In the genomic region with DNA sequence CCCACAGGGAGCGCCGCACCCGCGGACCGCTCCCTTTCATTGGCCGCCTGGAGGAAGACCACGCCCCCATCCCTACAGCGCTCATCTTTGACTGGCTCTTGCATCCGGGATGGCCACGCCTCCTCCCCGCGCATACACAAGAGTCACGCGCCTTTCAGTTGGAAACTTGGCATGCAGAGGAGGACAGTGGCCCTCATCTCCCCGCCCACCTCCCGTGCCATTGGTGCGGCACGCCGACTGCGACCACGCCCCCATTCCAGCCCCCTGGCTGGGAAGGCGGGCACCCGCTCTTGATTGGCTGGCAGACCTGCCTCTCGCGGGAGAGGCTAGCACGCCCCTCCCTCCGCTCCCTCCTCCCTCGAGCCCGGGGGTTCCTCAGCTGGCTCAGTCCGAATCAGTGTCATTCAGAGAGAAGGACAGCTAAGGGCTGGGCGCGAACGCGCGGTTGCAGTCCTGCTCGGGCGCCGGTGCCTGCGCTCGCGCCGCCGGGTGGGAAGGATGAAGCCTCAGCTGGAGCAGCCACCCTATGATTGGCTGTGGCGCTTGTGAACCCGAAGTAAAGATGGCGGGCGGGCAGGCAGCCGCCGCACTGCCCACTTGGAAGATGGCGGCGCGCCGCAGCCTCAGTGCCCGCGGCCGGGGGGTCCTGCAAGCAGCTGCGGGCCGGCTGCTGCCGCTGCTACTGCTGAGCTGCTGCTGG, we compare ENCODE assay signal across 8 mouse cellular contexts. TPM values are rescaled to one million over a fixed set of nuclear protein-coding genes. Genes with fewer than 3 reads are reported as not detected.
DNase-seq lines count a peak whose midpoint lies in the region; ATAC-seq lines count a peak whose summit lies in the region.

Gene Cnnm2, plus strand, starts transcription at position 350 of the 700 bp plus-strand sequence.

- peak within 1 kb of the TSS; percentile 85 for H3K27ac ChIP-seq in forebrain, embryonic 14.5 days (ENCODE audit: low read depth, low read length)
- H3K27ac ChIP-seq in neural tube, embryonic 15.5 days (replicated peaks) = peak within 1 kb of the TSS; percentile 96

- no peaks in the 10 kb centered on the region for H3K36me3 ChIP-seq in forebrain, embryonic 14.5 days (ENCODE audit: control insufficient read depth, insufficient read depth, low read length)
- H3K36me3 ChIP-seq in neural tube, embryonic 15.5 days = no peaks in the 10 kb centered on the region

- peak; percentile 100 for DNase-seq in ES-CJ7 (ENCODE audit: low read depth, low spot score)
- peak; percentile 100 for DNase-seq in cerebellum, adult 11 months
- peak; percentile 100 for DNase-seq in forebrain, embryonic 14.5 days (ENCODE audit: low spot score)
- DNase-seq in heart, postnatal 14 days = peak; percentile 100
- peak; percentile 100 for DNase-seq in layer of hippocampus, adult 11-12 months (ENCODE audit: low spot score)
- peak; percentile 100 for DNase-seq in lung, adult 18-20 months
- peak; percentile 100 for DNase-seq in testis, postnatal 14 days (ENCODE audit: low spot score)

- H3K9me3 ChIP-seq in forebrain, embryonic 14.5 days (replicated peaks; ENCODE audit: control insufficient read depth, low read length) = no peaks in the 10 kb centered on the region
- no peaks in the 10 kb centered on the region for H3K9me3 ChIP-seq in neural tube, embryonic 15.5 days (replicated peaks)

- peaks cover 12% of the 10 kb centered on the region; the same call in 1 of the 2 replicates for H3K27me3 ChIP-seq in forebrain, embryonic 14.5 days (replicated peaks; ENCODE audit: control insufficient read depth, insufficient read depth, low read length)
- H3K27me3 ChIP-seq in neural tube, embryonic 15.5 days (replicated peaks) = peaks cover 3% of the 10 kb centered on the region; the same call in 1 of the 2 replicates

- H3K4me1 ChIP-seq in forebrain, embryonic 14.5 days (ENCODE audit: control insufficient read depth, insufficient read depth, low read length) = peaks cover 13% of the 10 kb centered on the region
- H3K4me1 ChIP-seq in neural tube, embryonic 15.5 days = peaks cover 40% of the 10 kb centered on the region

- H3K4me2 ChIP-seq in forebrain, embryonic 14.5 days (ENCODE audit: low read length) = peak within 1 kb of the TSS; percentile 99
- peak within 1 kb of the TSS; percentile 99 for H3K4me2 ChIP-seq in neural tube, embryonic 15.5 days

- intact Hi-C loops in heart, postnatal 14 days (cut with DNase I) = loop anchor here (2.0 kb wide), 1 partner anchor 229 kb away; no protein-coding TSS in a partner anchor

- ATAC-seq in forebrain, embryonic 14.5 days = peak; percentile 97
- ATAC-seq in neural tube, embryonic 15.5 days (ENCODE audit: low FRiP score) = peak; percentile 97

- H3K9ac ChIP-seq in forebrain, embryonic 14.5 days (ENCODE audit: low read length) = peak within 1 kb of the TSS; percentile 73
- H3K9ac ChIP-seq in neural tube, embryonic 15.5 days (replicated peaks) = peak within 1 kb of the TSS; percentile 91

- H3K4me3 ChIP-seq in forebrain, embryonic 14.5 days (ENCODE audit: low read depth, low read length) = peak within 1 kb of the TSS; percentile 84
- peak within 1 kb of the TSS; percentile 98 for H3K4me3 ChIP-seq in neural tube, embryonic 15.5 days (replicated peaks)

- under 1% methylated on average over 57 of the region's 59 CpGs for WGBS in forebrain, embryonic 14.5 days
- under 1% methylated on average over 58 of the region's 59 CpGs for WGBS in neural tube, embryonic 15.5 days

RNA-seq across cellular contexts. Expression of gene Cnnm2, which starts in this region (rescaled TPM):
- 2.8 and 4.1 TPM in 2 replicates for polyA plus RNA-seq in forebrain, embryonic 14.5 days (2014; fragmentation: Nextera tagmentation; extraction: Ambion mirVana)
- total RNA-seq in heart, postnatal 14 days (2021) = 1 to 10 TPM; 6.4 to 7.2 TPM
- polyA plus RNA-seq in neural tube, embryonic 15.5 days (2015; fragmentation: Nextera tagmentation; extraction: Ambion mirVana) = 7.8 and 8.2 TPM in 2 replicates

Comparison
In these comparisons a context has a peak if more than half of its experiments do, and no peak if none do; other contexts are left out.
1. Peak in every context shown above with its lines: DNase-seq, ATAC-seq, H3K4me3 ChIP-seq and H3K27ac ChIP-seq.